ENCODE assay signal across 8 mouse cellular contexts in genomic region chr12:4232777-4233176, GRCm38 (mm10). TPM values are rescaled to one million over a fixed set of nuclear protein-coding genes. Genes with fewer than 3 reads are reported as not detected.
DNase-seq lines count a peak whose midpoint lies in the region; ATAC-seq lines count a peak whose summit lies in the region.

No protein-coding gene starts in this region.

- no peak for ATAC-seq in kidney, embryonic 16.5 days (ENCODE audit: low FRiP score, low TSS enrichment)
- no peak for ATAC-seq in embryonic facial prominence, embryonic 12.5 days (ENCODE audit: insufficient number of reproducible peaks, insufficient read depth, low FRiP score, low TSS enrichment)
- ATAC-seq in intestine, embryonic 16.5 days, result no peak

- H3K9ac ChIP-seq in kidney, embryonic 16.5 days (replicated peaks; ENCODE audit: low read length), result peak overlapping the region; percentile 37; the same call in 1 of the 2 replicates
- peak overlapping the region; percentile 58; the same call in 1 of the 2 replicates for H3K9ac ChIP-seq in embryonic facial prominence, embryonic 12.5 days
- peak overlapping the region; percentile 23 for H3K9ac ChIP-seq in intestine, embryonic 16.5 days (ENCODE audit: low read depth, low read length)

- H3K27ac ChIP-seq in kidney, embryonic 16.5 days (ENCODE audit: low read length), result no peak overlapping the region
- H3K27ac ChIP-seq in embryonic facial prominence, embryonic 12.5 days, result no peak overlapping the region
- no peak overlapping the region for H3K27ac ChIP-seq in intestine, embryonic 16.5 days (ENCODE audit: low read length)

- 41% methylated on average over 4 of the region's 4 CpGs for WGBS in kidney, embryonic 16.5 days
- 41% methylated on average over 4 of the region's 4 CpGs for WGBS in embryonic facial prominence, embryonic 12.5 days
- WGBS in intestine, embryonic 16.5 days, result 35% methylated on average over 4 of the region's 4 CpGs

- peaks cover 15% of the 10 kb centered on the region for H3K4me1 ChIP-seq in kidney, embryonic 16.5 days (ENCODE audit: insufficient read depth, low read length)
- peaks cover 10% of the 10 kb centered on the region for H3K4me1 ChIP-seq in embryonic facial prominence, embryonic 12.5 days
- H3K4me1 ChIP-seq in intestine, embryonic 16.5 days (ENCODE audit: control insufficient read depth, insufficient read depth, low read length), result peaks cover 5% of the 10 kb centered on the region

- peak overlapping the region; percentile 70 for H3K4me3 ChIP-seq in kidney, embryonic 16.5 days (ENCODE audit: low read length)
- peak overlapping the region; percentile 79 for H3K4me3 ChIP-seq in embryonic facial prominence, embryonic 12.5 days
- H3K4me3 ChIP-seq in intestine, embryonic 16.5 days (ENCODE audit: low read length), result peak overlapping the region; percentile 73

- H3K36me3 ChIP-seq in kidney, embryonic 16.5 days (ENCODE audit: insufficient read depth, low read length), result peaks cover 19% of the 10 kb centered on the region; the same call in 1 of the 2 replicates
- peaks cover 15% of the 10 kb centered on the region; the same call in 1 of the 2 replicates for H3K36me3 ChIP-seq in embryonic facial prominence, embryonic 12.5 days
- no peaks in the 10 kb centered on the region for H3K36me3 ChIP-seq in intestine, embryonic 16.5 days (ENCODE audit: control insufficient read depth, insufficient read depth, low read length)

- peak overlapping the region; percentile 69 for H3K4me2 ChIP-seq in kidney, embryonic 16.5 days (replicated peaks; ENCODE audit: low read depth, low read length)
- H3K4me2 ChIP-seq in embryonic facial prominence, embryonic 12.5 days (replicated peaks), result peak overlapping the region; percentile 72
- H3K4me2 ChIP-seq in intestine, embryonic 16.5 days (ENCODE audit: low read depth, low read length), result peak overlapping the region; percentile 68

- no peaks in the 10 kb centered on the region for H3K9me3 ChIP-seq in kidney, embryonic 16.5 days (ENCODE audit: low read length)
- H3K9me3 ChIP-seq in embryonic facial prominence, embryonic 12.5 days, result no peaks in the 10 kb centered on the region
- no peaks in the 10 kb centered on the region for H3K9me3 ChIP-seq in intestine, embryonic 16.5 days (ENCODE audit: control insufficient read depth, low read length)

- no peak for DNase-seq in kidney, postnatal 4 days
- peak; percentile 8 for DNase-seq in naive thymus-derived CD4-positive, alpha-beta T cell, adult 2 months (ENCODE audit: low read depth)
- DNase-seq in layer of hippocampus, postnatal 10 days (ENCODE audit: low spot score in 2 of 2), result no peak
- DNase-seq in cerebellum, adult 9-11 months, result no peak
- no peak for DNase-seq in left cerebral cortex, adult 8-10 months (ENCODE audit: low spot score in 2 of 2)

- no peaks in the 10 kb centered on the region for H3K27me3 ChIP-seq in kidney, embryonic 16.5 days (ENCODE audit: insufficient read depth, low read length)
- no peaks in the 10 kb centered on the region for H3K27me3 ChIP-seq in embryonic facial prominence, embryonic 12.5 days
- H3K27me3 ChIP-seq in intestine, embryonic 16.5 days (replicated peaks; ENCODE audit: control insufficient read depth, insufficient read depth, low read length), result no peaks in the 10 kb centered on the region

RNA-seq across cellular contexts. Expression of gene Ptrhd1, which starts 1.1 kb away (rescaled TPM):
- 7.1 and 7.8 TPM in 2 replicates for polyA plus RNA-seq in kidney, embryonic 16.5 days (2015; fragmentation: Nextera tagmentation; extraction: Ambion mirVana)
- 4.8 and 5.2 TPM in 2 replicates for polyA plus RNA-seq in embryonic facial prominence, embryonic 12.5 days (2016; fragmentation: Nextera tagmentation; extraction: Ambion mirVana)
- 5.5 and 5.6 TPM in 2 replicates for polyA plus RNA-seq in intestine, embryonic 16.5 days (2015; fragmentation: Nextera tagmentation; extraction: Ambion mirVana)
- total RNA-seq in layer of hippocampus, postnatal 10 days (2021), result 1 to 10 TPM; 9.7 to 9.8 TPM
- 1 to 10 TPM; 7.4 to 9.6 (median 8.6) TPM for total RNA-seq in left cerebral cortex, adult 8-10 months (2022)

RNA-seq across cellular contexts. Expression of gene Cenpo, which starts 1.3 kb away (rescaled TPM):
- polyA plus RNA-seq in kidney, embryonic 16.5 days (2015; fragmentation: Nextera tagmentation; extraction: Ambion mirVana), result 14.0 and 15.7 TPM in 2 replicates
- 17.1 and 17.7 TPM in 2 replicates for polyA plus RNA-seq in embryonic facial prominence, embryonic 12.5 days (2016; fragmentation: Nextera tagmentation; extraction: Ambion mirVana)
- polyA plus RNA-seq in intestine, embryonic 16.5 days (2015; fragmentation: Nextera tagmentation; extraction: Ambion mirVana), result 9.8 and 11.1 TPM in 2 replicates
- 1 to 10 TPM; 5.8 to 6.4 TPM for total RNA-seq in layer of hippocampus, postnatal 10 days (2021)
- 1 to 10 TPM; 3.7 to 6.1 (median 4.3) TPM for total RNA-seq in left cerebral cortex, adult 8-10 months (2022)
